Mouse (Mus musculus): ENCODE data around the gene Slc2a4. TPM values are rescaled to one million over a fixed set of nuclear protein-coding genes. Genes with fewer than 3 reads are reported as not detected.

Gene Slc2a4
- polyA plus RNA-seq (2015; fragmentation: Nextera tagmentation; extraction: Ambion mirVana): 29.2 and 29.6 TPM in 2 replicates

DNA sequence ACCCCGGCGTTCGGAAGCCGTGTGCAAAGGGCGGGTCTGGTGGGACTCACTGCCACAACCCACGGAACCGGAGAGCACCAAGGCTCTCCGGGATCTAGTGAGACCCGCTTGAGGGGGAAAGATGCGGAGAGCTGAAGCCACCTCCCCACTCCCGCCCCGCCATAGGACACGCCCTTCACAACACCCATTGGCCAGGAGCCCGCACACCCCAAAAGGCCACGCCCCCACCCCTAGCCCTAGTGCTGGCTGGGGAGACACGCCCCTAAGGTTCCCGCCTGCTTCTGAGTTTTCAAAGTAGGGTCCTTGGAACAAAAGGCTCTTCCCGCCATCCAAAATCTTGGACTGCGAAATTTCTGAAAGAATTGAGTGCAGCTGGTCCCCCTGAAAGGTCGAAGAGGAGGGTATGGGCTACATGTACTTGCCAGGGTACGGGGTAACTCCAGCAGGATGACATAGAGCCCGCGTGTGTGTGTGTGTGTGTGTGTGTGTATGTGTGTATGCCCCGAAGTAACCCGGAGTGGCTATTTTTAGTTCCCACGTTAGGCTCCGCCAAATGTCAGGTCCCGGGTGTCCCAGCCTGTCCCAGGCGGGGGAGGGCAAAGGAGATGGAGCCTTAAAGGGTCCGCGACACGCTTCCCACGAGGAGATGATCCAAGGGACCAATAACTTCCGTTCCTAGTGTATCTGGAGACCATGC, at the start of gene Slc2a4:
TSS of gene Slc2a4 (minus strand) at position 123 of the 697 bp plus-strand sequence.
- WGBS: under 1% methylated on average over 34 of the region's 34 CpGs
- Histone ChIP-seq H3K4me1 (peaks cover 26% of the 10 kb centered on the region), H3K27ac (peak within 1 kb of the TSS; percentile 94), H3K27me3 (peaks cover 13% of the 10 kb centered on the region; the same call in 1 of the 2 replicates), H3K4me3 (peak within 1 kb of the TSS; percentile 61), H3K36me3 (peaks cover 28% of the 10 kb centered on the region), H3K9ac (peak within 1 kb of the TSS; percentile 73), H3K4me2 (replicated peaks) (peak within 1 kb of the TSS; percentile 83), H3K9me3 (no peaks in the 10 kb centered on the region)
- ATAC-seq (ENCODE audit: low FRiP score, low read depth): peak; percentile 94

DNA sequence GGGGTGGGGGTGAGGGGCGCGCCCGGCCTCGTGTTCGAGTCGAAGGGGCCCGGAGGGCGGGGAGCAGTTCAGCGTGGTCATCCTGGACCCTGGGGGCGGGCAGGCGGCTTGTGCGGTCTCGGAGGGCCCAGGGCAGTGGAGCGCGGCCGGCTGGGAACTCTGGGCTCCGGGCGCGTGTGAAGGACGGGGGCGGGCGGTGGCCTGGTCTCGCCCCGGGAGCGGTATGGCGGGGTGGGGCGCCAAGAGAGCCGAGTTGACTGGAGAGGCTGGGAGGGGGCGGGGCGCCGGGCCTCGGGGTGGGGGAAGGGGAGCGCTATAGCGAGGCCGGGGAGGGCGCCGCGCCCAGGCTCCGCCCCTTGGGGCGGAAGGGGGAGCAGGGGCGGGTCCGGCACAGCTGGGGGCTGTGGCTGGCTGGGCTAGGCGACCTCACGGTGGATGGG, 49.1 kb upstream of the Slc2a4 start:
- H3K9ac ChIP-seq: peak overlapping the region; percentile 98
- H3K9me3 ChIP-seq: no peaks in the 10 kb centered on the region
- peaks cover 44% of the 10 kb centered on the region for H3K36me3 ChIP-seq
- H3K4me3 ChIP-seq: peak overlapping the region; percentile 98
- ATAC-seq (ENCODE audit: low FRiP score, low read depth): peak; percentile 37
- peak overlapping the region; percentile 98 for H3K27ac ChIP-seq
- H3K4me2 ChIP-seq (replicated peaks): peak overlapping the region; percentile 62
- no peaks in the 10 kb centered on the region for H3K27me3 ChIP-seq
- H3K4me1 ChIP-seq: peaks cover 51% of the 10 kb centered on the region
- WGBS: 0% methylated on average over 19 of the region's 44 CpGs

DNA sequence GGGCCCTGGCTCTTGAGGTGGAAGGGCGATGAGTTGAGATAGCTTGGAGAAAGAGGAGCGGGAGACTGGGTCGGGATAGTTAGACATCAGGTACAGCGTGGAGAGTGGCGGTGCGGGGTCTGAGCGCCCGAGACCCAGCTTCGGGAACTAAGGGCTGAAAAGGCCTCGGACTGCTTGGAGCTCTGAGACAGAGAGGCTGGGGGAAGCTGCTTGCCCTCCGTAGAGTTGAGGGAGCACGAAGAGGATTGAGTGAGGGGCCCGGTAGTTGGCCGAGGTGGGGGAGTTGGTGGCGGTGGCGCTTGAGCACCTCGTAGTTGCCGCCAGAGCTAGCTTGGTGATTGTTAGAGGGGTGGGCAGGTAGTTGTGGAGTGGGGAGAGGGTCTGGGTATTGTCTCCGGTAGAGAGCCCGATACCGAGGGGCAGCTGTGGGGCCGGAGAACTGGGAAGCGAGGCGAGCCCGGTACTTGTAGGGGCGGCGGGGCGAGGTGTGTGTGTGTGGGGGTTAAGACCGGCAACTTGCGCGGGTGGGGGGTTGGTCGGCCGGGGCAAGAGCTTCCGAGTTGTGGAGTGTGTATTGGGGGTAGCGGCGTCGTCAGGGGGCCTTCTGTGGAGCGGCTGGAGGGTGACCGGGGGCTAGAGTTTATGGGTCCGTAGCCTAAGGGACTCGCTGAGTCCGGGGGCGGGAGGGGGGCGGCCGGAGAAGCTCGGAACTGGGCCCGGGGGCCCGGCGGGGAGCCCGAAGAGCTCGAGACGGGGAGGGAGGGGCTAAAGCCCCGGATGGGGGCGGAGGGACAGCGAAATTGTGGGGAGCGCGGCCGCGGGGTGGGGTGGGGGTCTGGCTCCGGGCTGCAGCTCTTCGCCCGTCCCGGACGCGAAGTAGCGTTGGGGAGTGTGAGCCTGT, 48.4 kb upstream of the Slc2a4 start:
- peaks cover 44% of the 10 kb centered on the region for H3K36me3 ChIP-seq
- H3K4me2 ChIP-seq (replicated peaks): peak overlapping the region; percentile 62
- peak overlapping the region; percentile 98 for H3K27ac ChIP-seq
- H3K9me3 ChIP-seq: no peaks in the 10 kb centered on the region
- under 1% methylated on average over 65 of the region's 66 CpGs for WGBS
- peaks cover 44% of the 10 kb centered on the region for H3K4me1 ChIP-seq
- H3K9ac ChIP-seq: peak overlapping the region; percentile 98
- H3K4me3 ChIP-seq: peak overlapping the region; percentile 98
- no peaks in the 10 kb centered on the region for H3K27me3 ChIP-seq
- no peak for ATAC-seq (ENCODE audit: low FRiP score, low read depth)

DNA sequence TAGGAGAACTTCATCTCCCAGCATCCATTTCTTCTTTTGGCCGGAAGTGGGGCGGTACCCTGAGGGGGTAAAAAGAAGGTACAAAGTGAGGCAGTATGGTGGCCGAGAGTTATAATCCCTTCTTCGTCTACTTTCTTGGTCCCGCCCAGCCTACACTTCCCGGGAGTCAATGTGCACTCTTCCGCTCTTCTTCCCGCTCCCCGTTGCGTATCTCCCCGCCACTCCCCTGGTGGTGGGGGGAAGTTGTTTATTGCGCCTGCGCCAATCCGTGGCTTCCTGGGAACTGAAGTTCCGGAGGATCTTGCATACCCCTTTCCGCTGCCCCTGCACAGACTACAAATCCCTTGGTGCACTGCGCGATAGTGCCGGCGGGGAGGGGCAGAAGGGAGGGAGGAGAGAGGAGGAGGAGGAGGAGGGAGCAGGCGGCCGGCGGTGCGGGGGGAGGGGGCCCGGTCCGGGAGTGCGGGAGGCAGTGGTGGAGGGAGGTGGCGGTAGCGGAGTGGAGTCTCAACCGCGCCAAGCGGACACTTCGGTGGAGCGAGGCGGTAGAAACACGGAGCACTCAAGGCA, 47.5 kb upstream of the Slc2a4 start, which contains the start of gene Phf23:
TSS of gene Phf23 (plus strand) at position 387 of the 570 bp plus-strand sequence.
- WGBS: under 1% methylated on average over 36 of the region's 36 CpGs
- Histone ChIP-seq H3K27ac (peak within 1 kb of the TSS; percentile 98), H3K9me3 (no peaks in the 10 kb centered on the region), H3K36me3 (peaks cover 44% of the 10 kb centered on the region), H3K4me2 (replicated peaks) (peak within 1 kb of the TSS; percentile 62), H3K9ac (peak within 1 kb of the TSS; percentile 98), H3K4me3 (peak within 1 kb of the TSS; percentile 98), H3K4me1 (peaks cover 45% of the 10 kb centered on the region), H3K27me3 (no peaks in the 10 kb centered on the region)
- ATAC-seq (ENCODE audit: low FRiP score, low read depth): peak; percentile 85

DNA sequence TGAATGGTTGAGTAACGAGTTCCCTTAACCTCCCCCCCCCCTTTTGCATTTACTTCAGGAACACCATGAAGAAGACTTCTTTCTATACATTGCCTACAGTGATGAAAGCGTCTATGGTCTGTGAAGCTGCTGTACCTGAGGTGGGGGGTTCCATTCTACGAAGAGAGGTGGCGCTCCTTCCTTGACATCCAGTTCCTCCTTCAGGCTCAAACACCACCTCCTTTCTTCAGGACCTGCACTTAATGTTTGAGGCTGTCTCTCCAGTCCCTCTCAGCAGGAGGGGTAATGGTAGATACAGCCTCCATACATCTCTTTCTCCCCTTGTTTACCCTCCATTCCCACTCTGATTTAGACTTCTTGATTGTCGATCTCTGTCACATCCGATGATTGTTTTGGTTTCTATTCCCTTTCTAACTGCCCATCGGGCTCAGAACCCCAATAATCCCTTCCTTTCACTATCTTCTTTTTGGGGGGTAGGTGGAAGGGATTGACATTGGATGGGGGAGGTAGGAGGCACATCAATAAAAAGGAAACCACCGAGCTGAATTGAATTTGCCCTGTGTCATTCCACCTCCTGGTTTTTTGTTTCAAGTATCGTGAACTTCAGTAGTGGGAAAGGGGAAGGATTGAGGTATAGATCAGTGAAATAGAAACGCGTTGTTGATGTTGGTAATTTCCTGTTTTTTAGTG, 46.6 kb upstream of the Slc2a4 start:
- Histone ChIP-seq H3K9ac (no peak overlapping the region), H3K27me3 (no peaks in the 10 kb centered on the region), H3K4me3 (peak overlapping the region; percentile 98; the same call in 1 of the 2 replicates), H3K4me2 (replicated peaks) (peak overlapping the region; percentile 62), H3K9me3 (no peaks in the 10 kb centered on the region), H3K27ac (no peak overlapping the region), H3K36me3 (peaks cover 46% of the 10 kb centered on the region), H3K4me1 (peaks cover 46% of the 10 kb centered on the region)
- 86% methylated on average over 11 of the region's 11 CpGs for WGBS
- ATAC-seq (ENCODE audit: low FRiP score, low read depth): no peak

DNA sequence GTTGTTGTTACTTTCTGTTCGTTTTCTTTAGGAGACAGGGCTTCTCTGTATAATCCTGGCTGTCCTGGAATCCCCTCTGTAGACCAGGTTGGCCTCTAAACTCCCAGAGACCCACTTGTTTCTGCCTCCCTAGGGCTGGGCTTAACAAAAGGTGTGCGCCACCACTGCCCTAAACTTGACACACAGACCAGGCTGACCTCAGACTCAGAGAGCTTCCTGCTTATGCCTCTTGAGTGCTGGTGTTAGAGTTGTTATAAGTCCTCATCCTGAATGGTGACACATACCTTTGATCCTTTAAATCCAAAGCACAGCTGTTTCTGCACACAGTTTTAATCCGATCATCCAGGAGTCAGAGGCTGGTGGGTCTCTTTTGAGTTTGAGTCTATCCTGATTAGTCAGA, 44.9 kb upstream of the Slc2a4 start:
- Histone ChIP-seq H3K4me2 (replicated peaks) (peak overlapping the region; percentile 72), H3K9me3 (no peaks in the 10 kb centered on the region), H3K27me3 (no peaks in the 10 kb centered on the region), H3K4me1 (peaks cover 36% of the 10 kb centered on the region), H3K27ac (no peak overlapping the region), H3K4me3 (peak overlapping the region; percentile 80), H3K36me3 (peaks cover 46% of the 10 kb centered on the region), H3K9ac (peak overlapping the region; percentile 89; the same call in 1 of the 2 replicates)
- 88% methylated on average over 3 of the region's 3 CpGs for WGBS
- no peak for ATAC-seq (ENCODE audit: low FRiP score, low read depth)

DNA sequence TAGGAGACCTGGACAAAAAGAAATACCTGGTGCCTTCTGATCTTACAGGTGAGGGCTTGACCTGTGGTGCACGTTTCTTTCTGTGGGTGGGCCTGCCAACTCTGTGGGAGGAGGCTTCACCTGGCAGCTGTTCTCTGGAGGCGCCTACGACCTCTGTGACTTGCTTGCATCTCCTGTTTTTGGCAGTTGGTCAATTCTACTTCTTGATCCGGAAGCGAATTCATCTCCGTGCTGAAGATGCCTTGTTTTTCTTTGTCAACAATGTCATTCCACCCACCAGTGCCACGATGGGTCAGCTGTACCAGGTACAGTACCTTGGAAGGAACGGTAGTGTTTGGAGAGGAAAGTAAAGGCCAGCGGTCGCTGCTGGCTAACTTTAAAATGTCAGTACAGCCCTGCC, 44.4 kb upstream of the Slc2a4 start:
- H3K9ac ChIP-seq: peak overlapping the region; percentile 89
- peaks cover 47% of the 10 kb centered on the region for H3K36me3 ChIP-seq
- H3K4me3 ChIP-seq: peak overlapping the region; percentile 80
- no peak for ATAC-seq (ENCODE audit: low FRiP score, low read depth)
- H3K27me3 ChIP-seq: no peaks in the 10 kb centered on the region
- H3K27ac ChIP-seq: no peak overlapping the region
- WGBS: 84% methylated on average over 10 of the region's 10 CpGs
- peak overlapping the region; percentile 72 for H3K4me2 ChIP-seq (replicated peaks)
- H3K9me3 ChIP-seq: no peaks in the 10 kb centered on the region
- peaks cover 31% of the 10 kb centered on the region for H3K4me1 ChIP-seq

DNA sequence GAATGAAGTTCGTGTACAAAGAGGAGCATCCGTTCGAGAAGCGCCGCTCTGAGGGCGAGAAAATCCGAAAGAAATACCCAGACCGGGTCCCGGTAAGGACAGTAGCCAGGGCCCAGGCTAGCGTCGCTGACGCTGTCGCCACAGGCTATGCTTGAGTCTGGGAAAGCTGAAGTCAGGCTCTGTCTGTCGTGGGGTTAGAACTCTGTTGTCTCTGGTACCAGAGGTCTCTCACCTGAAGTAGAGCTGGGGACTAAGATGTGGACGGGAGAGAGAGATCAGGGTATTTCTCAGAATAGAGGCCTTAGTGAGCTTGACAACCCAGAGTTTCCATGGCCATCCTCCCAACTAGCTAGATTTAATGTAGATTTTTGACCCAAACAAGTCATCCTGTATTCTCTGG, 43.7 kb upstream of the Slc2a4 start:
- Histone ChIP-seq H3K4me3 (peak overlapping the region; percentile 80), H3K9ac (peak overlapping the region; percentile 89), H3K4me2 (replicated peaks) (peak overlapping the region; percentile 72), H3K4me1 (peaks cover 30% of the 10 kb centered on the region), H3K27ac (peak overlapping the region; percentile 90), H3K9me3 (no peaks in the 10 kb centered on the region), H3K27me3 (no peaks in the 10 kb centered on the region), H3K36me3 (peaks cover 54% of the 10 kb centered on the region)
- under 1% methylated on average over 15 of the region's 15 CpGs for whole genome bisulfite sequencing
- 0 out of 2 replicates have a peak, but pooled peaks have one; percentile 0 for ATAC-seq (ENCODE audit: low FRiP score, low read depth)

DNA sequence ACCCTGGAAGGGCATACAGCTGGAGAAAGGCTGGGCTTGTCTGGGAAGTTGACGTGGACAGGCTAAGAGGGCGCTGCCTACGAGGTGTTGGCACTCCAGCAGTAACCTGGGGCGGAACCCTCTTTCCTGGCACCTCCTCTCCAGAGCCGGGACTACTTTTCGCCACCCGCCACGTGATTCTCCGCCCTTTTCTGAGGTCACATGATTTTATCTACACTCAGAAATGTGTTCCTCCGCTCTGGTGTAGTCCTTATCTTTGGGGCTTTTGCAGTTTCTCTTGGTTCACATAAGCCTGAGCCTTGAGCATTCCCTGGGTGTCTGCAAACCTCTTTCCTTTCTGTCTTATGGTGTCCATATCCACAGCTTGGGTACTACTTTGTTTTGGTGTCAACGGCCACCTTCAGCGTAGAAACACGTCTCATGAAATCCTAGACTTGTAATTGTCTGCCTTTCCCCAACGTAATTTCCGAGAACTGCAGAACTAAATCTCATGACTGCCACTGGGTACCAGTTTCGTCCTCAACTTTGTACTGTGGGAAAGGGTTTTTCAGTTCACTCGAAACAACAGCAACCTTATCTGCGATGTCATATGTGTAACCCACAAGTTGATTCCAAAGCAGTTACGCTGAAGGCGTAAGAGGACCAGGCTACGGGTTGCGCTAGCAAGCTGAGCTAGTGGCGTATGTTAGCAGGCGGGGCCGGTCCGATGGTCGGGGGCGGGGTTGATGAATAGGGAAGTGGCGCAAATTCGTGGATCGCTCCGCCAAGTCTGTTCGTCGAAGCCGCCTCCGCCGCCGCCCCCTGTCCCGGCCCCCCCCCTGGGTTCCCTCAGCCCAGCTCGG, 43.1 kb upstream of the Slc2a4 start, which contains the start of gene Gabarap:
TSS of gene Gabarap (plus strand) at position 294 of the 842 bp plus-strand sequence.
- Histone ChIP-seq H3K4me3 (peak within 1 kb of the TSS; percentile 80), H3K27ac (peak within 1 kb of the TSS; percentile 90), H3K9me3 (no peaks in the 10 kb centered on the region), H3K4me1 (peaks cover 30% of the 10 kb centered on the region), H3K9ac (peak within 1 kb of the TSS; percentile 89), H3K4me2 (replicated peaks) (peak within 1 kb of the TSS; percentile 72), H3K27me3 (no peaks in the 10 kb centered on the region), H3K36me3 (peaks cover 60% of the 10 kb centered on the region)
- WGBS: under 1% methylated on average over 40 of the region's 40 CpGs
- ATAC-seq (ENCODE audit: low FRiP score, low read depth): peak; percentile 70

DNA sequence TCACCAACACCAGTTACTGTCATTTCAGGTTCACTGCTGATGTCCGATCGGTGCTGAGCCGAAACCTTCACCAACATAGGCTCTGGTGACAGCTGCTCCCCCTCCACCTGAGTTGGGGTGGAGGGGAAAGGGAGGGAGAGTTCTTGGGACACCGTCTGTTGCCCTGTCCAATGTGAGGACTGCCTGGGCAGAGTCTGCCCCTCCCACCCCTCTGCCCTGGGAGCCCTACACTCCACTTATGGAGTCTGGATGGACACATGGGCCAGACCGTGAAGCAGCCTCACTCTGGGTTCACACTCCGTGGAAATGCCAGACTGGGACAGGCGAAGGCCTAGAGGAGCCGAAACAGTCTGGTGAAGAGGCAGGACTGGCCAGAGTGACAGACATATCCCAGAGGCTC, 42.0 kb upstream of the Slc2a4 start:
- Histone ChIP-seq H3K9ac (peak overlapping the region; percentile 31; the same call in 1 of the 2 replicates), H3K4me1 (peaks cover 30% of the 10 kb centered on the region), H3K36me3 (peaks cover 69% of the 10 kb centered on the region), H3K27me3 (no peaks in the 10 kb centered on the region), H3K9me3 (no peaks in the 10 kb centered on the region), H3K27ac (no peak overlapping the region; the same call in 1 of the 2 replicates), H3K4me3 (no peak overlapping the region), H3K4me2 (replicated peaks) (no peak overlapping the region)
- WGBS: 90% methylated on average over 8 of the region's 8 CpGs
- ATAC-seq (ENCODE audit: low FRiP score, low read depth): no peak
